Mouse (Mus musculus) liver, postnatal 0 days (tissue): ENCODE data around the gene Hoxb6. TPM values are rescaled to one million over a fixed set of nuclear protein-coding genes. Genes with fewer than 3 reads are reported as not detected.

Source experiments
- ATAC-seq: fragments of 200-750 bp; cut with Nextera tagmentation; 2 replicates; pipeline ENCODE4 v1.8.0; 2017; ENCODE audit warnings: mild to moderate bottlenecking, moderate library complexity
- DNase-seq: peaks from one replicate; pipeline ENCODE4 v3.0.0-alpha.2; 2016
- H3K27ac ChIP-seq: fragments of 300-500 bp; sonication (generic); 2 replicates; pipeline ENCODE4 v1.5.1; 2014; ENCODE audit warnings: antibody characterized with exemption, moderate library complexity, mild to moderate bottlenecking, low read depth
- H3K27me3 ChIP-seq: fragments of 300-500 bp; sonication (generic); 2 replicates; pipeline ENCODE4 v1.6.1; 2014; ENCODE audit warnings: low read length, control low read depth, mixed read lengths; ENCODE audit not compliant: insufficient read depth
- H3K36me3 ChIP-seq: fragments of 300-500 bp; sonication (generic); replicated peaks from 2 replicates; pipeline ENCODE4 v1.6.1; 2014; ENCODE audit warnings: mild to moderate bottlenecking, control low read depth, low read length, moderate library complexity, mixed read lengths; ENCODE audit not compliant: insufficient read depth
- H3K4me1 ChIP-seq: fragments of 300-500 bp; sonication (generic); 2 replicates; pipeline ENCODE4 v1.6.1; 2014; ENCODE audit warnings: antibody characterized with exemption, mild to moderate bottlenecking, control low read depth; ENCODE audit not compliant: insufficient read depth
- H3K4me2 ChIP-seq: fragments of 300-500 bp; sonication (generic); 2 replicates; pipeline ENCODE4 v1.6.1; 2014; ENCODE audit warnings: low read depth, mild to moderate bottlenecking, low read length, moderate library complexity, mixed read lengths
- H3K4me3 ChIP-seq: fragments of 300-500 bp; sonication (generic); 2 replicates; pipeline ENCODE4 v1.5.1; 2014; ENCODE audit warnings: low read depth, low read length
- H3K9ac ChIP-seq: fragments of 300-500 bp; sonication (generic); replicated peaks from 2 replicates; pipeline ENCODE4 v1.6.1; 2014; ENCODE audit warnings: mild to moderate bottlenecking, moderate library complexity
- H3K9me3 ChIP-seq: fragments of 300-500 bp; sonication (generic); 2 replicates; pipeline ENCODE4 v1.6.1; 2016; ENCODE audit warnings: mild to moderate bottlenecking, control low read depth, low read length, mixed read lengths
- CTCF ChIP-seq: sonication (generic); IDR thresholded peaks from 2 replicates; pipeline ENCODE4 v1.5.1; 2016; ENCODE audit warnings: antibody characterized with exemption, low read depth
- EP300 ChIP-seq: IDR thresholded peaks from 2 replicates; pipeline ENCODE4 v1.6.1; 2016; ENCODE audit warnings: antibody characterized with exemption, low read depth, mild to moderate bottlenecking
- WGBS: fragments of 180-500 bp; shearing (Covaris S2); extraction: QIAGEN DNeasy Blood & Tissue Kit; methylation state at CpG from one replicate; pipeline ENCODE4 v1.1.7; 2014; ENCODE audit not compliant: insufficient replicate concordance; 5-methylcytosine and 5-hydroxymethylcytosine counted together
- polyA plus RNA-seq: library from polyadenylated mRNA; unstranded; fragments of >200 nt; fragmentation: Nextera tagmentation; extraction: Ambion mirVana; gene quantifications from 2 replicates; pipeline ENCODE4 v1.2.1, GENCODE M21; 2015

Hoxb6 gene
- polyA plus RNA-seq, 1 experiment from 2014 or later = not detected

DNA sequence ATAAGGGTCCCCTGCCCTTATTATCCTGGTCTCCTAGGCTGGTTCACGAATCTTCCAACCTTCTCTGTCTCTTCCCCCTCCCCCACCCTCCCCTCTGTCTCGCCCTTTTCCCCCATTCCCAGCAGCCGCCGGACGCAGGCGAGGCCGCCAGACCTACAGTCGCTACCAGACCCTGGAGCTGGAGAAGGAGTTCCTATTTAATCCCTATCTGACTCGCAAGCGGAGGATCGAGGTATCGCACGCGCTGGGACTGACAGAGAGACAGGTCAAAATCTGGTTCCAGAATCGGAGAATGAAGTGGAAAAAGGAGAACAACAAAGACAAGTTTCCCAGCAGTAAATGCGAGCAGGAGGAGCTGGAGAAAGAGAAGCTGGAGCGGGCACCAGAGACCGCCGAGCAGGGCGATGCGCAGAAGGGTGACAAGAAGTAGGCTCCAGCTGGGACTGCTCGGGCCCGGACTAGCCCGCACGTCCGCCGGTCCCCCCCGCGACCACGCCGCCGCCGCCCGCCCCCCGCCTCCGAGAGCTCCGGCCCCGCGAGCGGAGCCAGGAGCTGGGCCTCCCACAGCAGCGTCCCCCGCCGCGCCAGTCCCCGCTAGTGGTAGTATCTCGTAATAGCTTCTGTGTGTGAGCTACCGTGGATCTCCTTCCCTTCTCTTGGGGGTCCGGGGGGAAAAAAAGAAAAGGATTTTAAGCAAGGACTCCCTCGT, 8.1 kb upstream of the Hoxb6 start:
- ATAC-seq = no peak

DNA sequence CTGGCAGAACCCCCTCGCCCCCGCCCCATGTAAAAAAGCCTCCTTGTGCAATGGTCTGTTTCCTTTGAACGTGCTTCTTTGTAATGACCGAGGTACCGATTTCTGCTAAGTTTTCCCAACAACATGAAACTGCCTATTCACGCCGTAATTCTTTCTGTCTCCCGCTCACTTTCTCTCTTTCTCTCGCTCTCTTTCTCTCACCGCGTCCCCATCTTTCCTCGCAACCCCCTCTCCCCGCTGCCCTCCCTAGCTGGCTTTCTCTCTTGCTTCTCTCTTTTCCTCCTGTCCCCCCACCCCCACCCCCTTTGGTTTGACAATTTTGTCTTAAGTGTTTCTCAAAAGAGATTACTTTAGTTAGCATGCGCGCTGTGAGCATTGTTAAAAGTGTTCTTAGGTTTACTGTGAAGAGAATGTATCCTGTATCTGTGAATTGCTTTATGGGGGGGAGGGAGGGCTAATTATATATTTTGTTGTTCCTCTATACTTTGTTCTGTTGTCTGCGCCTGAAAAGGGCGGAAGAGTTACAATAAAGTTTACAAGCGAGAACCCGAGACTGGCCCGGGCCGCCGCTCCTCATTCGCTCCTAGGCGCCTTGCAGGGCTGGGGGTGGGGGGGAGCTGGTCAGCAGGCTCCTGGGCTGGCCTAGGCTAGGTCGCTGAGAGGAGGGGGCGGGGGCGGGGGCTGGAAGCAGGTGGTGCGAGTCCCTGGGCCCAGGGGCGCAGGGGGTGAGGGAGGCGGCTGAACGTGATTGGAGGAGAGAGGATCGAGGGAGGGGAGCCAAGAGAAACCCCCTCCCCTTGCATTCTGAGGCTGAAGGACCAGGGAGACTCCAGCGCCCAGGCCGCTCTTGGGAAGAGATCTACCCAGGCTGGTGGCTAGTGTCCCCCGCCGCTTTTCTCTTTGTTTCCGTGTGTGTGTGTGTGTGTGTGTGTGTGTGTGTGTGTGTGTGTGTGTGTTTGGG, 7.2 kb upstream of the Hoxb6 start:
- Histone ChIP-seq H3K4me3 (peak overlapping the region; percentile 30), H3K4me2 (peak overlapping the region; percentile 49), H3K9me3 (no peaks in the 10 kb centered on the region), H3K4me1 (no peaks in the 10 kb centered on the region), H3K27me3 (peaks cover 95% of the 10 kb centered on the region), H3K27ac (no peak overlapping the region), H3K36me3 (no peaks in the 10 kb centered on the region), H3K9ac (no peak overlapping the region)
- TF ChIP-seq EP300 = no peak
- no peak for ATAC-seq
- 4% methylated on average over 33 of the region's 37 CpGs for WGBS
- DNase-seq = no peak

More for the DNA sequence above, 8.1 kb upstream of the Hoxb6 start:
- no peak for DNase-seq
- TF ChIP-seq CTCF (0 out of 2 replicates have a peak, but pooled peaks have one; percentile 1), EP300 (no peak)
- Histone ChIP-seq H3K9me3 (no peaks in the 10 kb centered on the region), H3K4me1 (no peaks in the 10 kb centered on the region), H3K4me3 (peak overlapping the region; percentile 30), H3K27me3 (peaks cover 95% of the 10 kb centered on the region), H3K4me2 (peak overlapping the region; percentile 49), H3K36me3 (no peaks in the 10 kb centered on the region), H3K9ac (no peak overlapping the region), H3K27ac (no peak overlapping the region)
- 1% methylated on average over 44 of the region's 49 CpGs for WGBS

DNA sequence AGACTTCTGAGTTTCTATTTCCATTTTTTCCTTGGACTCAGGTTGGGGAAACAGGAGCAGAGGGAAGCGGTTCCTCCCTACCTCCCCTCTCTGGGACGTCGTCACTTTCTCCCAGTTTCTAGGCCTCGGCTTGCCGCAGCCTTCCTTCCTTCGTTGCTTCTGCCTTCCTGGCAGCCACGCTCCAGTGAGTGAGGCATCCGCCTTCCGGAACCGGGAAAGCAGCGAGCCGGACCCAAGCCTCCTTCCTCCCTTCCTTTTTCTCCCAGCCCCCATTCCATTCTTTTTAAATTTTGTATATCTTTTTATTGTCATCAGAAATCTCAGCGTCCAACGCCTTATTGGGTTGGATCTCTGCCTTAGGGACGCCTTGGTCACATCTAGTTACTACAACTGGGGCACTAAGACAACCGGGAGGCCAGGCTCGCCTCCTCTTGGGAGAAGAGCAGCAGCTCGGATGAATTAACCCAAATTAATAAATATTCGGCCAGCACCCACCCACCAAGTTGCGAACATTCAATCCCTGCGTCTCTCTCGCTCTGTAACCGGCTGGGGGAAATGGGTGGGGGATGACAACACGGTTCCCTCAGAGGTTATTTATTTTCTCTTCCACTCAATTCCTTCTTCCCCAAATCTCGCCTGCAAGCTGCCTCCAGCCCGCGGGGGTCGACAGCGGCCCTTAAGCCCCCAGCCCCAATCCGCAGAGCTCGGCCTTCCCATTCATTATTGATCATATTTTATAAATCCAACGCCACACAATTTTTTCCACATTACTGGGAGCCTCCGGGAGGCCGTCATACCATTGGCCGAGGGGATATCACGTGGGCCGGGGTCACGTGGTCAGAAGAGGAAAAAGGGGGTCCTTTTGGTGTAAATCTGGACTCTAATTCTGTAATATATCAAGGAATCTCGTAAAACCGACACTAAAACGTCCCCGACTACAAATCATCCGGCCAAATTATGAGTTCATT, 6.2 kb upstream of the Hoxb6 start, which contains the start of gene Hoxb7:
Gene Hoxb7, plus strand, starts transcription at position 853 of the 968 bp plus-strand sequence.
- Histone ChIP-seq H3K36me3 (no peaks in the 10 kb centered on the region), H3K27ac (no peak within 1 kb of the TSS), H3K4me1 (no peaks in the 10 kb centered on the region), H3K9ac (no peak within 1 kb of the TSS), H3K4me3 (peak within 1 kb of the TSS; percentile 29), H3K27me3 (peaks cover 97% of the 10 kb centered on the region), H3K4me2 (peak within 1 kb of the TSS; percentile 52), H3K9me3 (no peaks in the 10 kb centered on the region)
- no peak for ATAC-seq
- TF ChIP-seq CTCF = no peak
- no peak for TF ChIP-seq EP300
- WGBS = 3% methylated on average over 43 of the region's 43 CpGs
- DNase-seq = no peak

DNA sequence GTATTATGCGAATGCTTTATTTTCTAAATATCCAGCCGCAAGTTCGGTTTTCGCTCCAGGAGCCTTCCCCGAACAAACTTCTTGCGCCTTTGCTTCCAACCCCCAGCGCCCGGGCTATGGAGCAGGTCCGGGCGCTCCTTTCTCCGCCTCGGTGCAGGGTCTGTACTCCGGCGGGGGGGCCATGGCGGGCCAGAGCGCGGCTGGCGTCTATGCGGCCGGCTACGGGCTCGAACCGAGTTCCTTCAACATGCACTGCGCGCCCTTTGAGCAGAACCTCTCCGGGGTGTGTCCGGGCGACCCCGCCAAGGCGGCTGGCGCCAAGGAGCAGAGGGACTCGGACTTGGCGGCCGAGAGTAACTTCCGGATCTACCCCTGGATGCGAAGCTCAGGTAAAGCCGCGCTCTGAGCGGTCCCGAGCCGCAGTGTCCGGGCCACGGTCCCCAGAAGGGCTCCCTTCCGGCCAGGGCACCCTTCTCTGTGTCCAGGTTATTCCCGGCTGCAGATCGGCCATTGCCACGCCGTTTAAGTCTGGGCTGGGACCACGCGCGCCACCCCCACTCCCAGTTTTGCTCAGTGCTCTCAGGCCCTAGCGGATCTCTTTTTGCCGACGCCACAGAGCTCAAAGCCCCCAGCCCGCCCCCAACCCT, 5.4 kb upstream of the Hoxb6 start:
- Histone ChIP-seq H3K36me3 (no peaks in the 10 kb centered on the region), H3K4me2 (peak overlapping the region; percentile 52), H3K27ac (no peak overlapping the region), H3K4me3 (peak overlapping the region; percentile 29), H3K9me3 (no peaks in the 10 kb centered on the region), H3K9ac (no peak overlapping the region), H3K4me1 (no peaks in the 10 kb centered on the region), H3K27me3 (peaks cover 97% of the 10 kb centered on the region)
- ATAC-seq (no peak), DNase-seq (no peak)
- TF ChIP-seq CTCF (no peak), EP300 (no peak)
- WGBS = 1% methylated on average over 54 of the region's 55 CpGs

DNA sequence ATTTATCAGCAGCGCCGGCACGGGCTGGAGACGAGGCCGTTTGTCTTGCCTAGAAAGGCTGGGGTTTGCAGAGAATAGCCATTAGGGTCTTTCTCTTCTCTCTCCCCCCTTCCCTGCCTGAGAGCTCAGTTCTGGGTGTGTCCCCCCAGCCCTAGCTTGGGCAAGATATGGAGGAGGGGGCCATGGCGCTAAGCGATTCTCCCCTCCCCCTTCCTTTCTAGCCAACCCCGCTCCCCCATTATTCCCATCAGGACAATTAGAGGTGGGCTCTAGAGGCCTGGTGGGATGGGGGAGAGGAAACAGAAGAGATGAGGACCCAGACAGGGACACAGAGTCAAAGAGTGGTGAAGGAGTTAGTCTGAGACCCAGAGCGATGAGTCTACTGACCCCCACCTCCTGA, 4.9 kb upstream of the Hoxb6 start:
- Histone ChIP-seq H3K9me3 (no peaks in the 10 kb centered on the region), H3K9ac (no peak overlapping the region), H3K27me3 (peaks cover 97% of the 10 kb centered on the region), H3K4me2 (no peak overlapping the region), H3K36me3 (no peaks in the 10 kb centered on the region), H3K27ac (no peak overlapping the region), H3K4me3 (no peak overlapping the region), H3K4me1 (no peaks in the 10 kb centered on the region)
- WGBS = 7% methylated on average over 8 of the region's 9 CpGs
- DNase-seq = no peak
- ATAC-seq = no peak
- no peak for TF ChIP-seq CTCF
- TF ChIP-seq EP300 = no peak
